Mouse (Mus musculus): Measurements from ENCODE around the gene Stk24.

Stk24 gene

GRCm38 (mm10) chr14:121378243-121379115, 1.3 kb downstream of the Stk24 start:
- peak; percentile 76 for DNase-seq

- no peak for DNase-seq
These were observed 3.2 kb downstream of the Stk24 start for GRCm38 (mm10) chr14:121376566-121376965.

DNA sequence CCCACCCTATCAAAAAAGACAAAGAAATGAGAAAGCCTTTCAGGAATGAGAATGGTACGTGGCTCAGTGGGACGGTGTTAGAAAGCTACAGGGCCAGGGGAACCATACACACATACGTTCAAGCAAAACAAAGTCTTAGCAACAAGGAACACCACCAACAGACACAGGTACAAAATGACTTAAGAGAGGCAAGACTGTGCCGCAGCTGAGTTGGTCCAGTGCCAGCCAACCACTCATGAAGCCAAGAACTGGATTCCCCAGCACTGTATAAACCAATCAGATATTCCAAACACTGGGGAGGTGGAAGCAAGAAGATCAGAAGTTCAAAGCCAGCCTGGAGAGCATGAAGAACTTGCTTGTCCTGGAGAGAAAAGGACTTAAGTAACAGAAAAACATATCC, 5.9 kb downstream of the Stk24 start:
- DNase-seq, result no peak

DNA sequence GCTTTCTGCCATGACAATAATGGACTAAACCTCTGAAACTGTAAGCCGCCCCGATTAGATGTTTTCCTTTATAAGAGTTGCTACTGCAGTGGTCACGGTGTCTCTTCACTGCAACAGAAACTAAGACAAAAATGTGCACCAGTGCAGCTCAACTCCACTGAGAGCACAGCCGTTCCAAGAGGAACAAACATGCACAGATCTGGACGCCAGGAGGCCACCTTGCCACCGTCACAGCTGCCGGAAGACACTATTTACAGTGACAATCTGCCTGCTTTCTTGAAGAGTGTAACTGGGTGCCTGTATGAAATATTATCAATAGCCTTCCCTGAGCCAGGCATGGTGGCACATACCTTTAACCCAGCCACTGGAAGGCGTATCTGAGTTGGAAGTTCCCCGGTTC, 6.8 kb downstream of the Stk24 start:
- DNase-seq, result peak; percentile 30

GRCm38 (mm10) chr14:121371911-121372820, 7.6 kb downstream of the Stk24 start:
- DNase-seq, result no peak

- DNase-seq, result no peak
These were observed 10.4 kb downstream of the Stk24 start for GRCm38 (mm10) chr14:121369385-121369784.

DNA sequence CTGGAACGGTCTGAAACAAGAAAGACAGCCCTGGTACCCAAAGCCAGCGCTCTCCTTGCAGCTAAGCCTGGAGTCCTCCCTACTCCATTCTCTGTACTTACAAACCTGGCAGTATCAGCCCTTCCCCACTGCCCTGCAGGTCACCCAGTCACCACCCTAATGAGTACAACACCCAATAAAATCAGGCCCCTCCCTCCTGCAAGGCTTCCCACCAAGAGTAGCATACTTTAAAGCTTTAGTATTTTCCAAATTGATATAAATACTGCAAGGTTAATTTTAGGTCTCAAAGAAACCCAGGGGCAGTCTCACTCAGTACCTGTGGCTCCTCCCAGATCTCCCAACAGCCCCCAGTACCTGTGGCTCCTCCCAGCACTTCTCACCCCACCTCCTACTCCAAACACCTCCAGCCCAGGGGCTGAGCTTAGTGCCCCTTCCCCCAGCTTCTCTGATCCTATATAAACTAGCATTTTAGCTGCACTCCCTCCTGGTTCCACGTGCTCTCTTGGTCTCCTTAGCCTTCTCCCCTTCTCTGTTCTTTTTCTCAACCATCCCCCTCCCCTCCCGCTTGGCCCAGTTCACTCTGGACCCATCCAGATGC, 11.6 kb downstream of the Stk24 start:
- DNase-seq, result no peak

DNA sequence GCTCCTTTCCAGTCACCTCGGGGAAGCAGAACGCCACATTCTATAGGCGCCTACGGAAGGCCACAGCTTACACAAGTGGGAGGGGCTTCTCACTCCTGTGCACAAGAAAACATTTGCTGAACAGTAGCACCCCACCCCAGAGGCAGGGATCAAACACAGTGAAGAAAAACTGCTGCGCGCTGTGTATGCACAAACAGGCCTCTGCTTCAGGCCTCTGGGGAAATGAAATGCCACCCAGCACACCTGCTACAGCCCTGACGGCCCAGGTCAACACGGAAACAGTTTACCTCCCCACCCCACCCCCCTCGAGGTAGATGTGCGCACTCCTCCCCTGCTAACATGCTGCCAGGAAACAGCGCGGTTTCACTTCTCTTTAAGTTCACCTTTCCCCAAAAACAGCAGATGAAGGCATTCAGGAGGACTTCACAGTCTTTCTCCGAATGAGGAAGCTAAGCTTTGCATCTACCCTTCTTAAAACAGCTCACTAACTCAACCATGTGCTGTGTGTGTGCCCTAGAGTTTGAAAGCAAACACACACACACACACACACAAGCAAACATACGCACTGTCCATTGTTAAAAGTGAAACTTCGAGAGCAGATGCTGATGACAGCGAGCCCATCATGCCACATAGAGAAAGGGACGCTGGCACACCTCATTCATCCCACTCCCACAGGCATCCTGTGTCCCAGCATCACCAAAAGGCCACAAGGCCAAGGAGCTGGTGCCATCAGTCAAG, 13.7 kb downstream of the Stk24 start:
- peak; percentile 77 for DNase-seq

GRCm38 (mm10) chr14:121365390-121365789, 14.4 kb downstream of the Stk24 start:
- no peak for DNase-seq

DNA sequence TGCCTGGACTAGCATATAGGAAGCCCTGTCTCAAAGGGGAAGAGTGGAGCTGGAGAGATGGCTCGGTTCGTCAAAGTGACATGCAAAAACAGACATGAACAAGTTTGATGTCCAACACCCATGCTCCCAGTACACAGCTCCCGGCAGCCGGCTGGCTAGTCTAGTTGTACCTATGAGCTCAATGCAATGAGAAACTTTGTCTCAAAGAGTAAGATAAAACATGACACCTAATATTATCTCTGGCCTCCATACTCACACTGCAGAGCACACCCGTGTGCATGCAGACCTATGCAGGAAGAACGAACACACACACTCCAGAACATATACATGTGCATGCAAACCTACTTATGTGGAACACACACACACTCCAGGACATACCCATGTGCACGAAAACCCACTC, 15.5 kb downstream of the Stk24 start:
- no peak for DNase-seq

GRCm38 (mm10) chr14:121361319-121362114, 18.3 kb downstream of the Stk24 start:
- DNase-seq, result no peak

DNA sequence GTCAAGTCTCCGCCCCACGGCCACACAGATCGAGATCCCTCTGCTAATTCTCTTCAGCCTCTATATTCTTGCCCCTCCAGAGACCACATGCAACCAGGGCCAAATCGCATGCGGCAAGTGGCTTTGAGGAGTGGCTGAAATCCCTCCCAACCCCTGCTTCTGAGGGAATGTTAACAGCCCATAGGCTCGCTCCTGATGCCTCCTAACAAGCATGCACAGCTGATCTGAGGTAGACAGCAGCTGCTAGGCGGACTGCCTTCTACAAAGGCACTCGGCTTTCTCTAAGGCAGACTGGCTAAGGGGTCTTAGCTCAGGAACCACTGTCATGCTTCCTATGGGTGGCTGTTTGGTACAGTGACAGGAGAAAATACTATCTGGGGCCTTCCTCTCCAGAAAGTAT, 20.0 kb downstream of the Stk24 start:
- DNase-seq, result no peak

- DNase-seq, result no peak
These were observed 20.8 kb downstream of the Stk24 start for GRCm38 (mm10) chr14:121359015-121359414.

- no peak for DNase-seq
These were observed 21.5 kb downstream of the Stk24 start for GRCm38 (mm10) chr14:121358327-121358726.

DNA sequence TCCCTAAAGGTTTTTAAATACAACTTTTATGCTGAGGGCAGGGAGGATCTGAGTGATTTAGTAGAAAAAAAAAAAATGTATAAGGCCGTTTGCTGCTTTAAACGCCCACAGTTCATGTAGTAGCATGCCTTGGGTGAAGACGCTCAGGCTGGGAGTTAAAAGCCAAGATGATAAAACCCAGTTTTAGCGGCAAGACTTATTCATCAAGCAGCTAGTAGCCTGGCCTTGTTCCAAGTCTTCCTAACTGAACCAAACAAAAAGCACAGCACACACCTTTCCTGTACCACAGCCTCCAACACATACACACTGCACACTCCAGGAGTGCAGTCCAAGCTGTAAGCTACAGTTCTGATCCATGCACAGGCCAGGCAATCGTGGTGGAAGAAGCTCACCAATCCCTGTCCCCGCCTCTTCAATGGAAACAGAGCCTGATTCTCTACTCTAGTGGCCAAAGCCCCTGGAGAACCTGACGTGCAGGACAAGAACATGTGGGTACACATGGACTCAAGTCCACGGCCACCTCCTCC, 23.4 kb downstream of the Stk24 start:
- DNase-seq, result no peak

- DNase-seq, result no peak
These were observed 24.1 kb downstream of the Stk24 start for GRCm38 (mm10) chr14:121355732-121356131.

GRCm38 (mm10) chr14:121353648-121354377, 26.0 kb downstream of the Stk24 start:
- no peak for DNase-seq

GRCm38 (mm10) chr14:121352744-121353143, 27.1 kb downstream of the Stk24 start:
- DNase-seq, result no peak

DNA sequence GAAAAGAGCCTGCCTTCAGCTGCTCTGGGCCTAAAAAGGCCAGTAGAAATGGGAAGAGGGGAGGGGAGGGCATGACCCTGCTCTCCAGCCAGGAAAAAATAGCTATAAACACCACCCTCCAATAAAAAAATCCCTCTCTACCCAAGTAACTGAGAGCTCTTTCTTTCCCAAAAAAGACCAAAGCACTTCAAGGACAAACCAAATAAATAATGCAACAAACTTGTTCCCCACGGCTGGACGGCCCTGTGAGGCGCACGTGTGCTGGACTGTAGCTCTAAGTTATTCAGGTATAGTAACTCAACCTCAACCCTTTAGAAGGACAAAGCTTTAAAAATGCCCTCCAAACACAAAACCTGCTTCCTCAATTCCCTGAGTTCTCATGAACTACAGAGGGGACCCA, 28.1 kb downstream of the Stk24 start:
- no peak for DNase-seq

- DNase-seq, result no peak
These were observed 29.8 kb downstream of the Stk24 start for GRCm38 (mm10) chr14:121350011-121350410.

GRCm38 (mm10) chr14:121349291-121349690, 30.5 kb downstream of the Stk24 start:
- peak; percentile 27 for DNase-seq

Data from thymus, postnatal 25 days (tissue).